Mouse (Mus musculus) heart, postnatal 0 days (tissue): ENCODE results near the gene Wfikkn2.

Experiments
- CTCF ChIP-seq: IDR thresholded peaks from 2 replicates; pipeline ENCODE4 v1.5.1; 2016; ENCODE audit warnings: antibody characterized with exemption, control low read depth, low read depth
- EP300 ChIP-seq: IDR thresholded peaks from 2 replicates; pipeline ENCODE4 v1.6.1; 2016; ENCODE audit warnings: antibody characterized with exemption, low read depth

DNA sequence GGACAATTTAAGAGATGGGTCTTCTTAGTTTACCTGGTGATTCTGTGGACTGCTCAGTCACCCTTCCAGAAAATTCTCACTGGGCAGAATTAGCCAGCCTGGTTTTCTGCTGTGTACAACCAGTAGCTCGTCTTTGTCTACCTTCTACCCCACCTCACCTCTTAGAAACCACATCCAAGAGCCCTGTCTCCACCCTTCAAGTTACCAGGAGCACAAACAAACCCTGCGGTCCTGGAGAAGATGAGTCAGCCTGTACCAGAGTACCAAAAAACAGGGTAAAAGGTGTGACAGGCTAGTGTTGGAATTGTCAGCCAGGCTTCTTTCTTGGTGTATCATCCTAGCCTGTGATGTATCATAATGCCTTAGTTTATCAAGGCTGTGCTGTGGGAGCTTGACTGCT is 29.9 kb upstream of the Wfikkn2 start:
- TF ChIP-seq CTCF (no peak), EP300 (no peak)
